Mouse (Mus musculus): ENCODE measurements at regions not wholly inside any gene's neighbourhood (a gene's known extent, or its start where the extent isn't known, plus 50 kb on each side); places are given as distances from the start of the nearest gene placed in this dataset.

- no peak overlapping the region for H3K9ac ChIP-seq (replicated peaks)
- H3K4me1 ChIP-seq = peaks cover 26% of the 10 kb centered on the region
- no peak overlapping the region for H3K4me3 ChIP-seq
- H3K9me3 ChIP-seq = no peaks in the 10 kb centered on the region
- H3K27me3 ChIP-seq = no peaks in the 10 kb centered on the region
- no peak overlapping the region for H3K4me2 ChIP-seq (replicated peaks)
- no peaks in the 10 kb centered on the region for H3K36me3 ChIP-seq
- 19% methylated on average over 9 of the region's 9 CpGs for WGBS
- peak; percentile 38 for ATAC-seq (replicated peaks)
- H3K27ac ChIP-seq (replicated peaks) = no peak overlapping the region
Measured at GRCm38 (mm10) chr6:100376656-100377055, 89.4 kb upstream of the Rybp start.

- Histone ChIP-seq H3K27me3 (no peaks in the 10 kb centered on the region), H3K4me1 (peaks cover 3% of the 10 kb centered on the region; the same call in 1 of the 2 replicates), H3K9me3 (no peaks in the 10 kb centered on the region), H3K4me2 (replicated peaks) (no peak overlapping the region), H3K36me3 (no peaks in the 10 kb centered on the region), H3K4me3 (no peak overlapping the region), H3K27ac (replicated peaks) (no peak overlapping the region), H3K9ac (replicated peaks) (no peak overlapping the region)
- WGBS = 92% methylated on average over 1 of the region's 1 CpGs
- ATAC-seq (replicated peaks) = no peak
Measured at GRCm38 (mm10) chr6:100370828-100371227, 83.5 kb upstream of the Rybp start.

GRCm38 (mm10) chr6:100370358-100370757 lies 83.1 kb upstream of the Rybp start:
- ATAC-seq (replicated peaks) = no peak
- H3K4me3 ChIP-seq = no peak overlapping the region
- 92% methylated on average over 5 of the region's 5 CpGs for WGBS
- no peak overlapping the region for H3K9ac ChIP-seq (replicated peaks)
- H3K27me3 ChIP-seq = no peaks in the 10 kb centered on the region
- no peak overlapping the region for H3K4me2 ChIP-seq (replicated peaks)
- peaks cover 3% of the 10 kb centered on the region; the same call in 1 of the 2 replicates for H3K4me1 ChIP-seq
- H3K27ac ChIP-seq (replicated peaks) = no peak overlapping the region
- no peaks in the 10 kb centered on the region for H3K36me3 ChIP-seq
- H3K9me3 ChIP-seq = no peaks in the 10 kb centered on the region

GRCm38 (mm10) chr6:100366231-100366630 lies 78.9 kb upstream of the Rybp start:
- no peaks in the 10 kb centered on the region for H3K9me3 ChIP-seq
- ATAC-seq (replicated peaks) = no peak
- WGBS = 51% methylated on average over 8 of the region's 8 CpGs
- no peak overlapping the region for H3K4me3 ChIP-seq
- no peak overlapping the region for H3K4me2 ChIP-seq (replicated peaks)
- H3K27me3 ChIP-seq = no peaks in the 10 kb centered on the region
- H3K9ac ChIP-seq (replicated peaks) = no peak overlapping the region
- H3K27ac ChIP-seq (replicated peaks) = no peak overlapping the region
- peaks cover 8% of the 10 kb centered on the region; the same call in 1 of the 2 replicates for H3K4me1 ChIP-seq
- H3K36me3 ChIP-seq = no peaks in the 10 kb centered on the region

- Histone ChIP-seq H3K9me3 (no peaks in the 10 kb centered on the region), H3K27me3 (no peaks in the 10 kb centered on the region), H3K36me3 (no peaks in the 10 kb centered on the region), H3K27ac (replicated peaks) (no peak overlapping the region), H3K4me3 (no peak overlapping the region), H3K9ac (replicated peaks) (no peak overlapping the region), H3K4me2 (replicated peaks) (no peak overlapping the region), H3K4me1 (peaks cover 8% of the 10 kb centered on the region; the same call in 1 of the 2 replicates)
- ATAC-seq (replicated peaks) = no peak
- WGBS = 89% methylated on average over 4 of the region's 4 CpGs
Measured at GRCm38 (mm10) chr6:100365791-100366190, 78.5 kb upstream of the Rybp start.

- no peaks in the 10 kb centered on the region for H3K9me3 ChIP-seq
- no peaks in the 10 kb centered on the region for H3K27me3 ChIP-seq
- H3K4me2 ChIP-seq (replicated peaks) = no peak overlapping the region
- no peak overlapping the region for H3K9ac ChIP-seq (replicated peaks)
- H3K36me3 ChIP-seq = no peaks in the 10 kb centered on the region
- 46% methylated on average over 5 of the region's 5 CpGs for WGBS
- no peak overlapping the region for H3K27ac ChIP-seq (replicated peaks)
- ATAC-seq (replicated peaks) = no peak
- H3K4me1 ChIP-seq = peaks cover 8% of the 10 kb centered on the region; the same call in 1 of the 2 replicates
- no peak overlapping the region for H3K4me3 ChIP-seq
Measured at GRCm38 (mm10) chr6:100363683-100364082, 76.4 kb upstream of the Rybp start.

GRCm38 (mm10) chr6:100356617-100357399 lies 69.5 kb upstream of the Rybp start:
- Histone ChIP-seq H3K4me3 (no peak overlapping the region), H3K27ac (replicated peaks) (no peak overlapping the region), H3K36me3 (no peaks in the 10 kb centered on the region), H3K4me1 (no peaks in the 10 kb centered on the region), H3K4me2 (replicated peaks) (no peak overlapping the region), H3K27me3 (no peaks in the 10 kb centered on the region), H3K9me3 (no peaks in the 10 kb centered on the region), H3K9ac (replicated peaks) (no peak overlapping the region)
- WGBS = 85% methylated on average over 11 of the region's 11 CpGs
- ATAC-seq (replicated peaks) = no peak

GRCm38 (mm10) chr6:100355858-100356257 lies 68.6 kb upstream of the Rybp start:
- Histone ChIP-seq H3K9ac (replicated peaks) (no peak overlapping the region), H3K4me1 (no peaks in the 10 kb centered on the region), H3K27me3 (no peaks in the 10 kb centered on the region), H3K36me3 (no peaks in the 10 kb centered on the region), H3K27ac (replicated peaks) (no peak overlapping the region), H3K4me3 (no peak overlapping the region), H3K4me2 (replicated peaks) (no peak overlapping the region), H3K9me3 (no peaks in the 10 kb centered on the region)
- ATAC-seq (replicated peaks) = no peak
- WGBS = 50% methylated on average over 9 of the region's 9 CpGs

- no peak overlapping the region for H3K4me2 ChIP-seq (replicated peaks)
- no peak overlapping the region for H3K4me3 ChIP-seq
- no peaks in the 10 kb centered on the region for H3K36me3 ChIP-seq
- 78% methylated on average over 7 of the region's 7 CpGs for WGBS
- H3K27me3 ChIP-seq = no peaks in the 10 kb centered on the region
- no peak overlapping the region for H3K9ac ChIP-seq (replicated peaks)
- no peaks in the 10 kb centered on the region for H3K4me1 ChIP-seq
- no peak overlapping the region for H3K27ac ChIP-seq (replicated peaks)
- no peak for ATAC-seq (replicated peaks)
- H3K9me3 ChIP-seq = no peaks in the 10 kb centered on the region
Measured at GRCm38 (mm10) chr6:100347481-100347880, 60.2 kb upstream of the Rybp start.

- no peak for ATAC-seq (replicated peaks)
- H3K27me3 ChIP-seq = no peaks in the 10 kb centered on the region
- peaks cover 8% of the 10 kb centered on the region for H3K4me1 ChIP-seq
- no peaks in the 10 kb centered on the region for H3K9me3 ChIP-seq
- no peak overlapping the region for H3K9ac ChIP-seq (replicated peaks)
- WGBS = 80% methylated on average over 3 of the region's 3 CpGs
- H3K27ac ChIP-seq (replicated peaks) = no peak overlapping the region
- no peaks in the 10 kb centered on the region for H3K36me3 ChIP-seq
- no peak overlapping the region for H3K4me2 ChIP-seq (replicated peaks)
- no peak overlapping the region for H3K4me3 ChIP-seq
Measured at GRCm38 (mm10) chr6:100345073-100345472, 57.8 kb upstream of the Rybp start.

- Histone ChIP-seq H3K27ac (replicated peaks) (peak overlapping the region; percentile 63), H3K27me3 (peaks cover 3% of the 10 kb centered on the region; the same call in 1 of the 2 replicates), H3K4me1 (peaks cover 11% of the 10 kb centered on the region), H3K9ac (replicated peaks) (no peak overlapping the region), H3K36me3 (no peaks in the 10 kb centered on the region), H3K4me2 (replicated peaks) (no peak overlapping the region), H3K4me3 (no peak overlapping the region), H3K9me3 (no peaks in the 10 kb centered on the region)
- peak; percentile 80 for ATAC-seq (replicated peaks)
- 22% methylated on average over 13 of the region's 13 CpGs for WGBS
Measured at GRCm38 (mm10) chr6:100341305-100342290, 54.3 kb upstream of the Rybp start.

GRCm38 (mm10) chr6:100338291-100338690 lies 51.0 kb upstream of the Rybp start:
- WGBS = 96% methylated on average over 4 of the region's 4 CpGs
- Histone ChIP-seq H3K4me1 (peaks cover 21% of the 10 kb centered on the region), H3K4me2 (replicated peaks) (no peak overlapping the region), H3K9me3 (no peaks in the 10 kb centered on the region), H3K4me3 (no peak overlapping the region), H3K27ac (replicated peaks) (no peak overlapping the region), H3K9ac (replicated peaks) (no peak overlapping the region), H3K27me3 (peaks cover 5% of the 10 kb centered on the region; the same call in 1 of the 2 replicates), H3K36me3 (no peaks in the 10 kb centered on the region)
- ATAC-seq (replicated peaks) = no peak
